Mouse (Mus musculus) myocyte (in vitro differentiated cells): Measurements from ENCODE around the gene Nr2c2ap. TPM values are rescaled to one million over a fixed set of nuclear protein-coding genes. Genes with fewer than 3 reads are reported as not detected.

ENCODE experiments used
- H3K27me3 ChIP-seq: one replicate; pipeline ENCODE4 v1.6.1; 2011; ENCODE audit not compliant: control insufficient read depth, insufficient read depth, insufficient read length
- H3K36me3 ChIP-seq: one replicate; pipeline ENCODE4 v1.6.1; 2011; ENCODE audit not compliant: control insufficient read depth, insufficient read depth
- H3K4me2 ChIP-seq: one replicate; pipeline ENCODE4 v1.6.1; 2011; ENCODE audit warnings: low read depth, control low read depth
- H3K4me3 ChIP-seq: one replicate; pipeline ENCODE4 v1.5.1; 2011; ENCODE audit warnings: mild to moderate bottlenecking, control low read depth, moderate library complexity
- H3K79me2 ChIP-seq: one replicate; pipeline ENCODE4 v1.6.1; 2011; ENCODE audit not compliant: control insufficient read depth, insufficient read depth
- H3ac ChIP-seq: one replicate; pipeline ENCODE4 v1.6.1; 2011; ENCODE audit not compliant: control insufficient read depth, insufficient read length
- CEBPB ChIP-seq: IDR thresholded peaks from 2 replicates; pipeline ENCODE4 v1.6.1; 2011; ENCODE audit warnings: mild to moderate bottlenecking, moderate library complexity; ENCODE audit not compliant: poor library complexity, insufficient read depth, severe bottlenecking
- E2F4 ChIP-seq: IDR thresholded peaks from one replicate; pipeline ENCODE4 v1.6.1; 2011; ENCODE audit warnings: mild to moderate bottlenecking, control low read depth, moderate library complexity; ENCODE audit not compliant: insufficient read depth
- MAX ChIP-seq: IDR thresholded peaks from one replicate; pipeline ENCODE4 v1.6.1; 2011; ENCODE audit warnings: low read depth, mild to moderate bottlenecking, control low read depth
- MYOD1 ChIP-seq, 3 experiments: IDR thresholded peaks; one replicate each; pipeline ENCODE4 v1.6.1; 2011; ENCODE audit warnings: control low read depth in 2 of 3, low read depth in 2 of 3, mild to moderate bottlenecking in 2 of 3, moderate library complexity in 1 of 3; ENCODE audit not compliant: insufficient read length in 2 of 3, control insufficient read depth in 1 of 3
- MYOG ChIP-seq, 3 experiments: IDR thresholded peaks; one replicate each; pipeline ENCODE4 v1.6.1; 2011; ENCODE audit warnings: control low read depth in 2 of 3, low read depth in 2 of 3, mild to moderate bottlenecking in 2 of 3; ENCODE audit not compliant: insufficient read length in 2 of 3, control insufficient read depth in 1 of 3, insufficient read depth in 1 of 3
- POLR2A ChIP-seq: IDR thresholded peaks from one replicate; pipeline ENCODE4 v1.6.1; 2011; ENCODE audit warnings: low read depth, mild to moderate bottlenecking, control low read depth, moderate library complexity; ENCODE audit not compliant: insufficient read length
- POLR2AphosphoS2 ChIP-seq: IDR thresholded peaks from one replicate; pipeline ENCODE4 v1.6.1; 2011; ENCODE audit warnings: low read depth, control low read depth; ENCODE audit not compliant: insufficient read length
- REST ChIP-seq: IDR thresholded peaks from one replicate; pipeline ENCODE4 v1.6.1; 2011; ENCODE audit warnings: mild to moderate bottlenecking, control low read depth, moderate library complexity; ENCODE audit not compliant: insufficient read depth, insufficient read length
- SRF ChIP-seq: IDR thresholded peaks from one replicate; pipeline ENCODE4 v1.6.1; 2011; ENCODE audit warnings: low read depth; ENCODE audit not compliant: control insufficient read depth, insufficient read length
- TCF12 ChIP-seq: IDR thresholded peaks from one replicate; pipeline ENCODE4 v1.6.1; 2011; ENCODE audit warnings: mild to moderate bottlenecking, control low read depth; ENCODE audit not compliant: poor library complexity, insufficient read depth, severe bottlenecking
- TCF3 ChIP-seq: IDR thresholded peaks from one replicate; pipeline ENCODE4 v1.6.1; 2011; ENCODE audit warnings: low read depth, control low read depth; ENCODE audit not compliant: insufficient read length
- USF1 ChIP-seq: IDR thresholded peaks from one replicate; pipeline ENCODE4 v1.6.1; 2011; ENCODE audit warnings: low read depth, mild to moderate bottlenecking, control low read depth, moderate library complexity
- polyA plus RNA-seq: library from polyadenylated mRNA; unstranded; fragments of >200 nt; fragmentation: generic; extraction: Trizol; gene quantifications from one replicate; pipeline ENCODE4 v1.2.1, GENCODE M21; 2012; ENCODE audit warnings: missing spikeins

Gene Nr2c2ap
- polyA plus RNA-seq, 1 experiment = 41.3 TPM

GRCm38 (mm10) chr8:70178231-70178630, 47.1 kb downstream of the Nr2c2ap start:
- no peak overlapping the region for H3K4me2 ChIP-seq
- no peak overlapping the region for H3K4me3 ChIP-seq
- H3ac ChIP-seq = no peak overlapping the region
- H3K79me2 ChIP-seq = peaks cover 7% of the 10 kb centered on the region
- TF ChIP-seq MAX (no peak), MYOD1 (IDR thresholded peaks at IDR 0.05; ENCODE audit: control insufficient read depth in 1 of 3, insufficient read length in 2 of 3, low read depth in 2 of 3) (no peak), E2F4 (no peak), CEBPB (no peak), TCF3 (no peak), MYOG (IDR thresholded peaks at IDR 0.05; ENCODE audit: control insufficient read depth in 1 of 3, insufficient read depth in 1 of 3, insufficient read length in 2 of 3, low read depth in 2 of 3) (no peak), SRF (no peak), POLR2AphosphoS2 (no peak), USF1 (no peak), POLR2A (no peak)
- no peaks in the 10 kb centered on the region for H3K27me3 ChIP-seq
- H3K36me3 ChIP-seq = peaks cover 5% of the 10 kb centered on the region

- Histone ChIP-seq H3K36me3 (peaks cover 5% of the 10 kb centered on the region), H3K4me2 (no peak overlapping the region), H3K79me2 (no peaks in the 10 kb centered on the region), H3K27me3 (no peaks in the 10 kb centered on the region), H3ac (no peak overlapping the region), H3K4me3 (no peak overlapping the region)
- TF ChIP-seq CEBPB (no peak), TCF3 (no peak), MYOG (IDR thresholded peaks at IDR 0.05; ENCODE audit: control insufficient read depth in 1 of 3, insufficient read depth in 1 of 3, insufficient read length in 2 of 3, low read depth in 2 of 3) (no peak), POLR2AphosphoS2 (no peak), MAX (no peak), TCF12 (no peak), USF1 (no peak), MYOD1 (IDR thresholded peaks at IDR 0.05; ENCODE audit: control insufficient read depth in 1 of 3, insufficient read length in 2 of 3, low read depth in 2 of 3) (no peak), SRF (no peak), REST (no peak), E2F4 (no peak), POLR2A (no peak)
Measured at GRCm38 (mm10) chr8:70179082-70179481, 47.9 kb downstream of the Nr2c2ap start.

DNA sequence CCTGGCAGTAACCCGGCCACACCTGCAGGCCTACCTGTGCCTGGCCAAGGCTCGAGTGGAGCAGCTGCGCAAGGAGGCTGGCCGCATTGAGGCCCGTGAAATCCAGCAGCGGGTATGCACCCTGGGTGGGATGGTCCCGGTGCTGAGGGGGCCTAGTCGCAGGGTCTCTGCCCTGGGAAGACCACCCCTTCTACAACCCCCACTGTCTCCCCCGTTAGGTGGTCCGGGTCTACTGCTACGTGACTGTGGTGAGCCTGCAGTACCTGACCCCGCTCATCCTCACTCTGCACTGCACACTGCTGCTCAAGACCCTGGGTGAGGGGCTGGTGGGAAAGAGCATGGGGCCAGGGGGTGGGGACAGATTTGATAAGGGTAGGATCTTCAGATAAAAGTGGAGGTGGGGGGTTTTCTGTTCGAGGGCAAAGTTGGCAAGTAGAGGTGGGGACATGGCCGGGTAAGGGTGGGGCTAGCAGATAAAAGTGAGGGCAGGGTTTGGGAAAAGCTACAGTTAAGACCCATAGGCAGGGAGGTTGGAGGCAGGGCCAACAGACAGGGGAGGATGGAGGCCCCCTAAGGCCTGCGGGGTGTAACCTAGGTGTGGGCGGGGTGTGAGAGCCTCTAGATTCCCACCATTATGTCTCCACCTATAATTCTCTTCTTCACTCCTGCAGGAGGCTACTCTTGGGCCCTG, 50.2 kb downstream of the Nr2c2ap start:
- Histone ChIP-seq H3K79me2 (no peaks in the 10 kb centered on the region), H3ac (no peak overlapping the region), H3K27me3 (no peaks in the 10 kb centered on the region), H3K4me3 (no peak overlapping the region), H3K4me2 (no peak overlapping the region), H3K36me3 (peaks cover 5% of the 10 kb centered on the region)
- TF ChIP-seq CEBPB (no peak), MYOG (IDR thresholded peaks at IDR 0.05; ENCODE audit: control insufficient read depth in 1 of 3, insufficient read depth in 1 of 3, insufficient read length in 2 of 3, low read depth in 2 of 3) (no peak), POLR2A (no peak), MYOD1 (IDR thresholded peaks at IDR 0.05; ENCODE audit: control insufficient read depth in 1 of 3, insufficient read length in 2 of 3, low read depth in 2 of 3) (no peak), SRF (no peak), TCF3 (no peak), POLR2AphosphoS2 (no peak), MAX (no peak), TCF12 (no peak), USF1 (no peak), E2F4 (no peak), REST (no peak)

DNA sequence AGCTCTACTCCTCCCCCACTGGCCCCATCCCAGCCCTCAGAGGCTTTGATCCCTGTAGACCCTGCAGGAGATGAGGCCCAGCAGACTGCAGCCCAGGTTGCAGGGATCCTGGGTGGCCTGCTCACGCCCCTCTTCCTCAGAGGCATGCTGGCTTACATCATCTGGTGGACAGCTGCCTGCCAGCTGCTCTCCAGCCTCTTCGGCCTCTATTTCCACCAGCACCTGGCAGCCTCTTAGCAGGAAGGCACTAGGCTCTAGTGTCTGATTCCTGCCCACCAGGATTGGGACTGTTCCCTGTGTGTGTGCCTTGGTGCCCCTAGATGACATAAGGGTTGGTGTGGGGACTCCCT, 50.7 kb downstream of the Nr2c2ap start:
- H3K79me2 ChIP-seq = no peaks in the 10 kb centered on the region
- H3K36me3 ChIP-seq = peaks cover 5% of the 10 kb centered on the region
- H3K4me3 ChIP-seq = no peak overlapping the region
- no peak for TF ChIP-seq MAX
- peak in 2 of 3 experiments; percentile 94 to 97 for TF ChIP-seq MYOD1 (IDR thresholded peaks at IDR 0.05; ENCODE audit: control insufficient read depth in 1 of 3, insufficient read length in 2 of 3, low read depth in 2 of 3)
- TF ChIP-seq TCF12 = peak; percentile 33
- TF ChIP-seq POLR2AphosphoS2 = no peak
- no peak for TF ChIP-seq REST
- TF ChIP-seq POLR2A = no peak
- peak; percentile 55 to 98 (median 95) for TF ChIP-seq MYOG (IDR thresholded peaks at IDR 0.05; ENCODE audit: control insufficient read depth in 1 of 3, insufficient read depth in 1 of 3, insufficient read length in 2 of 3, low read depth in 2 of 3)
- TF ChIP-seq CEBPB = no peak
- peak; percentile 90 for TF ChIP-seq TCF3
- TF ChIP-seq E2F4 = no peak
- no peak overlapping the region for H3K4me2 ChIP-seq
- no peak overlapping the region for H3ac ChIP-seq
- no peaks in the 10 kb centered on the region for H3K27me3 ChIP-seq

DNA sequence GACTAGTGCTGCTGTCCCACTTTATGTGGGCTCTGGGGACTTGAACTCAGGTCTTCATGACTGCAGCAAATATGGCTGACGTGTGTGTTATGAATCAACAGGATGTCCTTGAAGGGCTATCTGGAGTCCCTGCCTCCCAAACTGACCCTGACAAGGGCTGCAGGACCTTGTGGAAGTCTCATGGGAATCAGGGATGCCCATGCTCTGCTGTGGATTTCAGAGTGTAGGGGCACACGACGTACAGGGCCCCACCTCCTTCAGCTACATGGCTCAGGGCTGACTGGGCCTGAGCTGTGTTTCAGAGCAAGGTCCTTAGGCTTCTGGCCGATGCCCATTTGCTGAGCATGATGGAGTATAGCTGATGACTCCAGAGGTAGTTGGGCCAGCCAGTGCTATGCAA, 52.1 kb downstream of the Nr2c2ap start:
- H3K36me3 ChIP-seq = peaks cover 5% of the 10 kb centered on the region
- H3K79me2 ChIP-seq = no peaks in the 10 kb centered on the region
- H3K27me3 ChIP-seq = no peaks in the 10 kb centered on the region
- no peak overlapping the region for H3ac ChIP-seq
- no peak overlapping the region for H3K4me3 ChIP-seq
- TF ChIP-seq USF1 (no peak), SRF (no peak), TCF12 (no peak), TCF3 (no peak), REST (no peak), POLR2AphosphoS2 (no peak), MAX (no peak), CEBPB (no peak), POLR2A (no peak), E2F4 (no peak), MYOG (IDR thresholded peaks at IDR 0.05; ENCODE audit: control insufficient read depth in 1 of 3, insufficient read depth in 1 of 3, insufficient read length in 2 of 3, low read depth in 2 of 3) (no peak), MYOD1 (IDR thresholded peaks at IDR 0.05; ENCODE audit: control insufficient read depth in 1 of 3, insufficient read length in 2 of 3, low read depth in 2 of 3) (no peak)
- no peak overlapping the region for H3K4me2 ChIP-seq
